Mouse (Mus musculus): ENCODE measurements around the gene Olfr1128.
"Not testable (repeated sequence)": the region's sequence is repeated elsewhere in the genome, so short reads cannot be mapped to it uniquely, and the experiment has no call there.

Olfr1128 gene

DNA sequence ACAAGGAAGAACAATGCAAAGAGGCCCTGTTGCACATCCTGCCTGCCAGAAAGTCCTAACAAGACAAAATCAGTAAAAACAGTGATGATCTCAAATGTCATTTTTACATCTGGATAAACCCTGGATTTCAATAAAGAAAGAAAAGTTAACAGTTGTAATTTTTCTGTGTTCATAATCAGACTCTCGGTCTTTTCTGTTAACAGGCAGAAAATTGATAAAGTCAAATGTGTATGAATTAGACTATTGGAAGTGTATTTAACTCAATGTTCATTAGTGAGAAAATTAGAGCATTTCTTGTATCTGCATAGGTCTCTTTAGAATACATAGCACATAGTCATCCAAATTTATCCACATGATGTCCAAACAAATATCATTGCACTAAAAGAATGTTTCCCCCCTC, at the start of gene Olfr1128:
Olfr1128 (minus strand) TSS at position 101 of the 400 bp plus-strand sequence.
- DNase-seq: no peak

DNA sequence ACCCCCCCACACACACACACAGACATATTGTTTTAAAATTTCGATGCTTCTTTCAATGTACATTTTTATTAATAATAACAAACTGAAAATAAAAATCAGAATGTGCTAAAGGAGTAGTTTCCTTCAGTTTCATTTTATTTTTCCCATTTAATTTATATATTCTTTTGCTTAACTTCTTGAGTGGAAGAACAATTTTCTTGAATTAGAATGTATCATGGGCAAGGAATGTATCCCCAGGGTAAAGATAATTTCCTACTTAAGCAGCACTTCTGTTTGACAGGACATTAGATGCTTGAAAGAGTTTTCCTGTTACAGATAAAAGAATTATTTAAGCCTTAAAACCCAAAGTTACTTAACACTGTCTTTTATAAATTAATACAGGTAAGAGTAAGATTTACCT, 28.3 kb upstream of the Olfr1128 start, which contains the start of gene Olfr1129:
Olfr1129 (plus strand) TSS at position 301 of the 400 bp plus-strand sequence.
- DNase-seq: not testable (repeated sequence)

DNA sequence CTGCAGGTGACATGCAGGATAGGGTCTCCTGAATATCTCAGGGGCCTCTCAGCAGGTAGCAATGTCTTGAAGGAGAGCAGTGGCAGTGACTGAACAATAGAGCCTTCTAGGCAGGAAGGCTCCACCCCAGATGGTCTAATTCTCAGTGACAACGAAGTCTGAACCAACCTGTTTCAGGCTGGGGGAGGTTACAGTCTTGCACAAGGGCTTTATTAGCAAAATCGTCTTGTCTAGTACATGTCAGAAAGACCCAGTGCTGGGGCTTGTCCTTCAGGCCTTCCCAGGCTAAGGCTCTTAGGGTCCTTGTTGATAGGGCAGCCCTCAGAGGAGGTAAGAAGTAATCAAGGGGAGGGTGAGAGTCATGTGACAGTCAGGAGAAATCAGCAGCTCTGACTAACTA, 10.5 kb downstream of the Olfr1128 start:
- DNase-seq: no peak

DNA sequence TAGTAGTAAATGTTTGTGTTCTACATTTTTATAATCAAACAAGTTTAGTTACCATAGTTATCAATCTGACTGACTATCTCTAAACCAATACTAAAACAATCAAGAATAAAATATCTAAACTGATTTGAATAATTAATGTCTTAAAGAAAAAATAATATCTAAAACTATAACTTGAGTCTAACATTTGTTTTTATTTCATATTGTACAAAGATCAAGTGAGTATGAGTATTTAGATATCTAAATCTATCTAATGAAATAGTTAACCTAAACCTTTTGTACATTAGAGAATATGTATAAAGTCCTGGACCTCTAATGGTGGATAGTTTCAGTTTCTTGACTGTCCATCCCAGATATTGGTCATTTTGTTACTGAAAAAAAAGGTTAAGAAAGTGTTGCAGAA, 13.8 kb downstream of the Olfr1128 start, which contains the start of gene Olfr153:
Olfr153 (plus strand) TSS at position 301 of the 400 bp plus-strand sequence.
- DNase-seq: no peak

DNA sequence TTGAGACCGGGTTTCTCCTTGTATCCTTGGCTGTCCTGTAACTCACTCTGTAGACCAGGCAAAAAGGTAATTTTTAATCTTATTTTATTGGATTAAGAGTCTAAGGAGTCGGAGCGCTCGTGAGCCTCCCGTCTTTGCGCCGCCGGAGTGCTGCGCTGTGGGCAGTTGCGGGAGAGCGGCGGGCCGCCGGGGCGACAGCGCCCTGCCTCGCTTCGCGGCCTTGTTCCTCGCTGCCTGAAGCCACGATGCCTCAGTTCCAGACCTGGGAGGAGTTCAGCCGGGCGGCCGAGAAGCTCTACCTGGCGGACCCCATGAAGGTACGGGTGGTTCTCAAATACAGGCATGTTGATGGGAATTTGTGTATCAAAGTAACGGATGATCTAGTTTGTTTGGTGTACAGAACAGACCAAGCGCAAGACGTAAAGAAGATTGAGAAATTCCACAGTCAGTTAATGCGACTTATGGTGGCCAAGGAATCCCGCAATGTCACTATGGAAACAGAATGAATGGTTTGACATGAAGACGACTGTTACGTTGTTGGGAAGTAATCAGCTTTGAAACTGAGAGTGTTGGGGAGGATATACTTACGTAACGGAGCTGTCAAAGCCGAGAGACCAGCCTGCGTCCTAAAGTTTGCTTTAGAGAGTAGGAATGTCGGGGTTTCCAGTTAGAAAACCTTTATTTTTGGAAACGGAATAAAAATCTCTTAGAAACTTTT, 19.3 kb downstream of the Olfr1128 start:
- DNase-seq: not testable (repeated sequence)

DNA sequence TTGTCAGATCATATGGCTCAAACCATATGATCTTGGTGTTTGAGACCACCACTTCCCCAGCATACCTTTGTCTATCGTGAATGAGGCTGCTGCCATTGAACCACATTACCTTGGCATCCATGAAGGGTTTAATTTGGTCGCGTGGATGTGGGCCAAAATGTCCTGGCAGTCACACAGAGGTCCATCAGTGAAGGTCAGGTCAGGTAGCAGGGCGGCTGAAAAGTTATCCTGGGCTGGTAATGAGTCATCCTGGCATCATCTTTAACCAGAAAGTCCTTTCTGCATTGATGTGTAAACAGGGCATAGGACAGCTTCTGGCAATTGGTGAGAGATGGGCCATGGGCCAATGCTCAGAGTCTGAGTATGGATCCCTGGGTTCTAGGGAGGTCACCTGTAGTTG, 24.7 kb downstream of the Olfr1128 start:
- no peak for DNase-seq

DNA sequence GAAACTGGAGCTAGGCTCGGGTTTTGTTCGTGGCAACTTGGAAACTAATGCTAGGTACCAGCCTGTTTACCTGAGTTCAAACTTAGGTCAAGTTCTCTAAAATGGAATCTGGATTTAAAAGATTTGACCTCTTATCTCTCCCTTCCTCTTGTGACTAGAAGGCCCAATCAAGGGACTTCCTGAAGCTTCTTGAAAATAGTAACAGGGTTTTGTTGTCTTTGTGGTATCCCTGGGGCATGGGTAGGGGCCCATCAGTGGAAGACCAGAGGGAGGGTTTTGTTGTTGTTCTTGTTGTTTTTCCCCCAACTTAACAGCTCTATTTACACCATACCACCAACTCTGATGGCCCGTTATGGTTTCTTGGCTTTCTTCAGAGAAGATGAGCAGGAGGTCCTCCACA, 28.8 kb downstream of the Olfr1128 start:
- no peak for DNase-seq

DNA sequence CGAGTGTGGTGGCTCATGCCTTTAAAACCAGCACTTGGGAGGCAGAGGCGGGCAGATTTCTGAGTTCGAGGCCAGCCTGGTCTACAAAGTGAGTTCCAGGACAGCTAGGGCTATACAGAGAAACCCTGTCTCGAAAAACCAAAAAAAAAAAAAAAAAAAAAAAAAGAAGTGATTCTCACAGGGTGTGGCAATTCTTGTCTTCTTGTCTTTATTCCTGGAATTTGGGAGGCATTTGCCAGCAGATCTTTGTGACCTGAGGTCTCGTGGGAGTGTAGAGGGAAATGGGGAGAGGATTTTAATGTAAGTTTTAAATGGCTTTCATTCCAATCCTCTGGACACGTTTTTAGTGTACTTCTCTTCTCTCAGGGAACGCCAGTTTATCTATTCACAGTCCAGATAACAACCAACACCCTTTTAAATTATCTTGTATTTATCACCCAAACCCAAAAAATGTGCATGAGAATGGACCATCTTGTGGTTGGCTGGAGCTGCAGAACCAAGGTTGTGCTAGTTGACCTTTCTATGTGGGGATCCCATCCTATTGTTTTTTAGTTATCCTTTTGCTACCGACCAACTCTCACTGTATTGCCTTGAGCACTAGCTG, 29.8 kb downstream of the Olfr1128 start:
- DNase-seq: no peak

DNA sequence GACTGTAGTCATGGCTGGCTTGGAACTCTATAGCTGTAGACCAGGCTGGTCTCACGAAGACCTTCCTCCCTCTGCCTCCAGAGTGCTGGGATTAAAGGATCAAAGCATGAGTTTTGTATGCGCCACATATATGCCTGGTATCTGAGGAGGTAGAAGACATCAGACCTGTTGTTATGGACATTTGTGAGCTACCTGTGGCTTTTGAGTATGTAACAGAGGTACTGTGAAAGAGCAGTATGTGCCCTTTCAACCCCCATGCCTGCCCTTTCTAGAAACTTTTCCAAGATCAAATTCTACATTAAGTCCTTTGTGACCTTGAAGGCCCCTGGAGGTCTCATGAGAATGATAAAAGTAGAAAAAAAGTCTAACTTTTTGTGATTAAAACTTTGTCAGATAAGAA, 30.3 kb downstream of the Olfr1128 start:
- no peak for DNase-seq

DNA sequence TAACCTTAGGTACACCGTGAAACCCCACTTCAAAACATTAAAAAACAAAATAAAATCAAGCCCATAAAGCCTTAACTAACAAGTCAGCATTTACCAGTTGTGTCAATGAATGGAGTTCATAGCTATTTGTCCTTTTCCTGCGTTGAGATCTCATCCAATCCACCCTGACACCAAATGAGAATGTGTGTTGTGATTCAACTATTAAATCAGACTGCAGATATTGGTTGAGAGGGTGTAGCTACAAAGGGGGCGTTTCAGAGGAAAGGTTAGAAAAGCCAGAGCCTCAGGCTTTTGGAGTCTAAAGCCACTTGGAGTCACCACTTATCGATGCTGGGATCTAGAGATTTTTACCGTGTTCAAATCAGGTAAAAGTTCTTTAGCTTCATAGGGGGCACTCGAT, 39.1 kb downstream of the Olfr1128 start, which contains the start of gene Pramel6:
Pramel6 (plus strand) TSS at position 301 of the 400 bp plus-strand sequence.
- no peak for DNase-seq

DNA sequence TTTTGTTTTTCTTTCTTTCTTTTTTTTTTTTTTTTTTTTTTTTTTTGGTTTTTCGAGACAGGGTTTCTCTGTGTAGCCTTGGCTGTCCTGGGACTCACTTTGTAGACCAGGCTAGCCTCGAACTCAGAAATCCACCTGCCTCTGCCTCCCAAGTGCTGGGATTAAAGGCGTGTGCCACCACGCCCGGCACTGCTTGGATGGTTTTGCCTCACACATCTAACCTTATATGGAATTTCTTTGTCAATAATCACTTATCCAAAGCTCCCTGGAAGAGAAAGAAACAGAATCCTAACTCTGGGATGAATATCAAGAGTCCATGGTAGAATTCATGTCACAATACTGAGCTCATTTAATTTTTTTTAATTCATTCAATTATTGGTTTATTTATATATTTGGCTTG, 48.3 kb downstream of the Olfr1128 start, which contains the start of gene Pramel7:
Pramel7 (minus strand) TSS at position 101 of the 400 bp plus-strand sequence.
- not testable (repeated sequence) for DNase-seq
